Mouse (Mus musculus): ENCODE measurements at regions not wholly inside any gene's neighbourhood (a gene's known extent, or its start where the extent isn't known, plus 50 kb on each side); places are given as distances from the start of the nearest gene placed in this dataset.

DNA sequence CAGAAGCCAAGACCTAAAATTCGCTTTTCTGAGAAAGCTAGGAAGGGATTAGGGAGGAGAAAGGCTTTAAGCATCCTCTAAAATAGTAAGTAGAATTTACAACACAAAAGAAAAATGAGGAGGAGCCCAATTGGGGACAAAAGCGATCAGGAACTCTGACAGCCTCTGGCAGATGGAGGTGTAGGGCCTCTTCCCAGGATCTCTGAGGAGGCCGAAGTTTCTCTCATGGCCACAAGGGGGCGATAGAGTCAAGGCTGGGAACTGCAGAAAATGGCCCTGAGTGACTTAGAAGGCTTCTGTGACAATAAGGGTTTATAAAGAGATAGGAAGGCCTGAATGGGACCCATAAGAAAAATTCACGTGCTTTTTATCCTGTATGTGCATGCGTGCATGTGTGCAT lies 77.8 kb upstream of the Grin2a start:
- Histone ChIP-seq H3K27me3 (ENCODE audit: insufficient read depth, low read length) (no peaks in the 10 kb centered on the region), H3K9ac (replicated peaks) (no peak overlapping the region), H3K4me1 (ENCODE audit: insufficient read depth) (no peaks in the 10 kb centered on the region), H3K4me3 (ENCODE audit: low read depth, low read length) (no peak overlapping the region), H3K27ac (ENCODE audit: low read depth) (no peak overlapping the region), H3K9me3 (ENCODE audit: low read length) (no peaks in the 10 kb centered on the region), H3K4me2 (ENCODE audit: low read depth, low read length) (no peak overlapping the region), H3K36me3 (replicated peaks; ENCODE audit: insufficient read depth, low read length) (no peaks in the 10 kb centered on the region)
- peak; percentile 33 for DNase-seq
- TF ChIP-seq EP300 (IDR thresholded peaks at IDR 0.05; ENCODE audit: low read depth): no peak
- TF ChIP-seq CTCF (IDR thresholded peaks at IDR 0.05; ENCODE audit: low read depth): peak; percentile 80
- WGBS (ENCODE audit: insufficient replicate concordance): 34% methylated on average over 6 of the region's 6 CpGs
- no peak for ATAC-seq

GRCm38 (mm10) chr16:10063491-10063890 lies 68.1 kb upstream of the Grin2a start:
- H3K36me3 ChIP-seq (replicated peaks; ENCODE audit: insufficient read depth, low read length): no peaks in the 10 kb centered on the region
- 66% methylated on average over 8 of the region's 8 CpGs for WGBS (ENCODE audit: insufficient replicate concordance)

GRCm38 (mm10) chr16:10058094-10058493 lies 62.7 kb upstream of the Grin2a start:
- WGBS (ENCODE audit: insufficient replicate concordance): 75% methylated on average over 4 of the region's 4 CpGs
- no peak overlapping the region for H3K4me3 ChIP-seq (ENCODE audit: low read depth, low read length)
- ATAC-seq: no peak
- no peaks in the 10 kb centered on the region for H3K27me3 ChIP-seq (ENCODE audit: insufficient read depth, low read length)
- no peak for TF ChIP-seq EP300 (IDR thresholded peaks at IDR 0.05; ENCODE audit: low read depth)
- no peak for TF ChIP-seq CTCF (IDR thresholded peaks at IDR 0.05; ENCODE audit: low read depth)
- no peak overlapping the region for H3K9ac ChIP-seq (replicated peaks)
- no peaks in the 10 kb centered on the region for H3K4me1 ChIP-seq (ENCODE audit: insufficient read depth)
- no peaks in the 10 kb centered on the region for H3K9me3 ChIP-seq (ENCODE audit: low read length)
- DNase-seq: no peak
- no peak overlapping the region for H3K4me2 ChIP-seq (ENCODE audit: low read depth, low read length)
- no peak overlapping the region for H3K27ac ChIP-seq (ENCODE audit: low read depth)
- no peaks in the 10 kb centered on the region for H3K36me3 ChIP-seq (replicated peaks; ENCODE audit: insufficient read depth, low read length)

More at GRCm38 (mm10) chr16:10063491-10063890, 68.1 kb upstream of the Grin2a start:
- ATAC-seq (no peak), DNase-seq (no peak)
- Histone ChIP-seq H3K9ac (replicated peaks) (no peak overlapping the region), H3K4me3 (ENCODE audit: low read depth, low read length) (no peak overlapping the region), H3K4me2 (ENCODE audit: low read depth, low read length) (no peak overlapping the region), H3K27ac (ENCODE audit: low read depth) (no peak overlapping the region), H3K27me3 (ENCODE audit: insufficient read depth, low read length) (no peaks in the 10 kb centered on the region), H3K9me3 (ENCODE audit: low read length) (no peaks in the 10 kb centered on the region), H3K4me1 (ENCODE audit: insufficient read depth) (no peaks in the 10 kb centered on the region)
- TF ChIP-seq CTCF (IDR thresholded peaks at IDR 0.05; ENCODE audit: low read depth) (no peak), EP300 (IDR thresholded peaks at IDR 0.05; ENCODE audit: low read depth) (no peak)
